Mouse (Mus musculus): ENCODE measurements at regions not wholly inside any gene's neighbourhood (a gene's known extent, or its start where the extent isn't known, plus 50 kb on each side); places are given as distances from the start of the nearest gene placed in this dataset.

GRCm38 (mm10) chr7:145112146-145112830, 95.6 kb downstream of the 1810010D01Rik start:
- TF ChIP-seq CTCF (IDR thresholded peaks at IDR 0.05; ENCODE audit: low read depth, low read length) (no peak), POLR2A (IDR thresholded peaks at IDR 0.05; ENCODE audit: extremely low read depth, insufficient read depth, low read length) (no peak)

Measured in liver, adult 2 months (tissue).